Mouse (Mus musculus): ENCODE results near the gene Qrfp.

DNA sequence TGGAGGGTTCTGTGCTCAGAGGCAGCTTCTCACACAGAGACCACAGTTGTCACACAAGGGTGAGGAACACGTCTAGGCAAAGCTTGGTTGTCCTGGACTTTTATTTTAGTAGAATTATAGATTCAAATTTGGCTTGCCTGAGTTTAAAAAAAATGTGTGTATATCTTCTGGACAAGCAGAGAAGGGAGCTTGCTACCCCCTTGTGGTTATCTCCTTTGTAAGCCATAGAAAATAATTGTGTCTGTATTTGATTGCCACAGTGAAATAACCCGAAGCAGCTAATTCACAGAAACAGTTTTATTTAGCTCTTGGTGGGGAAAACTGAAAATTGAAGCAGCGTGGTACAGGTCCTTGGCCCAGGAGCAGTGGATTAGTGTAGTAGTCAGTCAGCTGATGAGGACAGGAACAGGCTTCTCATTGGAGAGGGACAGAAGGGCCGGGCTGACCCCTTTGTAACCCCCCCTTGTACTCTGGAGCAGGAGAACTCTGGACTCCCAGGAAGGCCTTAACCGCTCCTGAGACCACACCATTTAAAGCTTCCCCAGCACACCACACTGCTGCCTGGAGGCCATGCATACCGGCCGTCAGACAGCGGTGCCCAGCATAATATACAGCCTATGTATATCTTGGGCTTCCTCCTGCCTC is 27.3 kb downstream of the Qrfp start:
- no peak for TF ChIP-seq POLR2A (IDR thresholded peaks at IDR 0.05; ENCODE audit: low read depth, low read length)
- no peak for TF ChIP-seq CTCF (conservative IDR thresholded peaks at IDR 0.05; ENCODE audit: insufficient read depth, insufficient read length, low read depth, low read length)
